In the genomic region with DNA sequence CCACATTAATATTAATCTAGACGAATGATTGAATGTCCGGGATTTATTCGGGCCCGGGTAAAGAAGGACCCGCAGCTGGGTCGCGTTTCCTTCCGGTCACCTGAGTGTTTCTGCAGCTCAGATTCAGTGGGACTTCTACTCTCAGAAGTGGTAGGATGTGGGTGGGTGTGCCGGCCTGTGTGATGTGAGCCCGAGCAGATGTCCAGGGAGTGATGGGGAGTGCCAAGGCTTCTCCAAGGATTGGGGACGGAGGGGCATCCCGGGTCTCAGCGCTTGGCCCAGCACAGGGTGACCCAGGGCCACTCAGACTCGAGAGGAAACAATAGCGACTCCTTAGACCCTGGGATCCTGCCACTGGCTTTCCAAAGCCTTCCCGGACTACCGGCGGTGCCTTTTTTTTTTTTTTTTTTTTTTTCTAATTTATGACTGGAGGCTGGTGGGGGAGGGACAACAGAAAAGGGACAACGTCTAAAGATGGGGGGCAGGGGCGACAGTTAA, we compare ENCODE assay signal across 9 mouse cellular contexts. TPM values are rescaled to one million over a fixed set of nuclear protein-coding genes. Genes with fewer than 3 reads are reported as not detected.
A peak's percentile ranks its signal among the peaks of the same experiment; 100 is the strongest.
DNase-seq lines count a peak whose midpoint lies in the region; ATAC-seq and TF ChIP-seq lines count a peak whose summit lies in the region.
"Had no signal": no experiment of that assay in that cellular context is flagged by ENCODE, and none has a peak within 500 bp of the region (broad histone marks: within the 10 kb centered on the region; RNA-seq: fewer than 3 reads in every experiment).

A gene (plus strand): TSS at position 497 of the 498 bp plus-strand sequence.

- no peak within 1 kb of the TSS for H3K27ac ChIP-seq in CH12.LX (ENCODE audit: insufficient read depth, low read depth)
- no peak within 1 kb of the TSS for H3K27ac ChIP-seq in ES-Bruce4 (ENCODE audit: insufficient read depth, low read length)
- no peak within 1 kb of the TSS for H3K27ac ChIP-seq in embryonic facial prominence, embryonic 14.5 days (replicated peaks; ENCODE audit: low read depth, low read length)
- no peak within 1 kb of the TSS for H3K27ac ChIP-seq in intestine, embryonic 15.5 days
- no peak within 1 kb of the TSS for H3K27ac ChIP-seq in liver, embryonic 16.5 days (ENCODE audit: low read length)

- no peaks in the 10 kb centered on the region for H3K36me3 ChIP-seq in CH12.LX (replicated peaks in 1 of 2; ENCODE audit: control insufficient read depth in 1 of 2, insufficient read depth in 1 of 2, low read length in 1 of 2)
- no peaks in the 10 kb centered on the region for H3K36me3 ChIP-seq in ES-Bruce4 (ENCODE audit: control insufficient read depth, insufficient read depth, low read length, poor library complexity, severe bottlenecking)
- H3K36me3 ChIP-seq in embryonic facial prominence, embryonic 14.5 days (ENCODE audit: control insufficient read depth, insufficient read depth, low read length): no peaks in the 10 kb centered on the region
- H3K36me3 ChIP-seq in intestine, embryonic 15.5 days: no peaks in the 10 kb centered on the region
- H3K36me3 ChIP-seq in liver, embryonic 16.5 days (ENCODE audit: control insufficient read depth, insufficient read depth): no peaks in the 10 kb centered on the region

- peak within 1 kb of the TSS; percentile 51 for H3K4me2 ChIP-seq in CH12.LX (ENCODE audit: insufficient read depth, low read depth, poor library complexity, severe bottlenecking)
- H3K4me2 ChIP-seq in embryonic facial prominence, embryonic 14.5 days (ENCODE audit: low read depth, low read length): peak within 1 kb of the TSS; percentile 99
- peak within 1 kb of the TSS; percentile 96 for H3K4me2 ChIP-seq in intestine, embryonic 15.5 days (replicated peaks)
- peak within 1 kb of the TSS; percentile 61 for H3K4me2 ChIP-seq in liver, embryonic 16.5 days (ENCODE audit: low read depth, low read length)

- no peak for TF ChIP-seq POLR2A in CH12.LX (IDR thresholded peaks at IDR 0.05; ENCODE audit: low read depth, low read length)
- TF ChIP-seq POLR2A in ES-Bruce4 (IDR thresholded peaks at IDR 0.05; ENCODE audit: insufficient read depth, low read length): no peak

- no peaks in the 10 kb centered on the region for H3K79me2 ChIP-seq in CH12.LX (replicated peaks; ENCODE audit: control insufficient read depth, extremely low read depth, insufficient read depth, poor library complexity, severe bottlenecking)

- H3K9ac ChIP-seq in CH12.LX (ENCODE audit: insufficient read depth, low read depth): no peak within 1 kb of the TSS
- H3K9ac ChIP-seq in ES-Bruce4 (ENCODE audit: low read depth, poor library complexity, severe bottlenecking): peak within 1 kb of the TSS; percentile 42
- H3K9ac ChIP-seq in embryonic facial prominence, embryonic 14.5 days (ENCODE audit: low read depth, low read length): peak within 1 kb of the TSS; percentile 64
- H3K9ac ChIP-seq in intestine, embryonic 15.5 days: peak within 1 kb of the TSS; percentile 48
- no peak within 1 kb of the TSS for H3K9ac ChIP-seq in liver, embryonic 16.5 days (ENCODE audit: low read depth, low read length)

- no peak for TF ChIP-seq EP300 in CH12.LX (IDR thresholded peaks at IDR 0.05; ENCODE audit: low read length)
- TF ChIP-seq EP300 in ES-Bruce4 (IDR thresholded peaks at IDR 0.05; ENCODE audit: insufficient read depth, low read depth, low read length): no peak

- TF ChIP-seq CTCF in CH12.LX (conservative IDR thresholded peaks at IDR 0.05 in 1 of 2, IDR thresholded peaks at IDR 0.05 in 1 of 2; ENCODE audit: low read depth in 2 of 2, low read length in 2 of 2) (no peak), ES-Bruce4 (IDR thresholded peaks at IDR 0.05; ENCODE audit: low read depth, low read length) (no peak)

- H3K27me3 ChIP-seq in CH12.LX (replicated peaks) (no peaks in the 10 kb centered on the region), ES-Bruce4 (ENCODE audit: control insufficient read depth, insufficient read depth, low read length, poor library complexity, severe bottlenecking) (peaks cover 14% of the 10 kb centered on the region)
- H3K27me3 ChIP-seq in embryonic facial prominence, embryonic 14.5 days (replicated peaks; ENCODE audit: control insufficient read depth, insufficient read depth, low read length): peaks cover 59% of the 10 kb centered on the region
- H3K27me3 ChIP-seq in intestine, embryonic 15.5 days (replicated peaks): peaks cover 33% of the 10 kb centered on the region
- H3K27me3 ChIP-seq in liver, embryonic 16.5 days (ENCODE audit: control insufficient read depth, insufficient read depth, low read depth, low read length): peaks cover 44% of the 10 kb centered on the region

- dilution Hi-C loops in CH12.LX (cut with MboI; ENCODE audit: extremely low pct_ligation_motif_present, extremely low pct_unique_long_range_greater_than_20kb, low sequenced_read_pairs): no loop called here

- H3K4me3 ChIP-seq in CH12.LX (replicated peaks in 1 of 3; ENCODE audit: low read depth in 2 of 3, low read length in 2 of 3, poor library complexity in 1 of 3): no peak within 1 kb of the TSS
- peak within 1 kb of the TSS; percentile 61 for H3K4me3 ChIP-seq in ES-Bruce4 (ENCODE audit: low read depth, low read length)
- H3K4me3 ChIP-seq in embryonic facial prominence, embryonic 14.5 days (ENCODE audit: low read depth, low read length): peak within 1 kb of the TSS; percentile 72
- peak within 1 kb of the TSS; percentile 63 for H3K4me3 ChIP-seq in intestine, embryonic 15.5 days (replicated peaks)
- H3K4me3 ChIP-seq in liver, embryonic 16.5 days (ENCODE audit: low read depth, low read length): peak within 1 kb of the TSS; percentile 51

- 1% methylated on average over 20 of the region's 20 CpGs for WGBS in embryonic facial prominence, embryonic 14.5 days
- WGBS in intestine, embryonic 15.5 days: 1% methylated on average over 20 of the region's 20 CpGs
- WGBS in liver, embryonic 16.5 days (ENCODE audit: insufficient replicate concordance): 2% methylated on average over 20 of the region's 20 CpGs

- no peak for TF ChIP-seq RAD21 in CH12.LX (IDR thresholded peaks at IDR 0.05; ENCODE audit: low read depth, low read length)

- peaks cover 5% of the 10 kb centered on the region for H3K9me3 ChIP-seq in CH12.LX (replicated peaks; ENCODE audit: low read length)
- no peaks in the 10 kb centered on the region for H3K9me3 ChIP-seq in ES-Bruce4 (replicated peaks; ENCODE audit: control insufficient read depth, insufficient read depth, low read length, poor library complexity, severe bottlenecking)
- no peaks in the 10 kb centered on the region for H3K9me3 ChIP-seq in embryonic facial prominence, embryonic 14.5 days (ENCODE audit: control insufficient read depth, low read length)
- H3K9me3 ChIP-seq in intestine, embryonic 15.5 days: no peaks in the 10 kb centered on the region
- H3K9me3 ChIP-seq in liver, embryonic 16.5 days (replicated peaks; ENCODE audit: control insufficient read depth, low read length): no peaks in the 10 kb centered on the region

- no peak for DNase-seq in CH12.LX (ENCODE audit: extremely low read depth)
- no peak for DNase-seq in embryonic facial prominence, embryonic 14.5 days (ENCODE audit: low spot score)
- DNase-seq in right cerebral cortex, postnatal 25 days: peak; percentile 68
- DNase-seq in adrenal gland, postnatal 4 days (ENCODE audit: low spot score in 2 of 2): no peak

- in situ Hi-C loops in CH12.LX (cut with MboI; ENCODE audit: low pct_ligation_motif_present, low pct_unique_long_range_greater_than_20kb, low sequenced_read_pairs): no loop called here

- H3K4me1 ChIP-seq in CH12.LX (ENCODE audit: control insufficient read depth in 1 of 2, insufficient read depth in 2 of 2): peaks cover 5 to 10% of the 10 kb centered on the region in 2 experiments; a peak in 3 of 4 replicates
- H3K4me1 ChIP-seq in ES-Bruce4 (ENCODE audit: control insufficient read depth, insufficient read depth, low read length): no peaks in the 10 kb centered on the region
- peaks cover 6% of the 10 kb centered on the region; the same call in 1 of the 2 replicates for H3K4me1 ChIP-seq in embryonic facial prominence, embryonic 14.5 days (ENCODE audit: control insufficient read depth, insufficient read depth, low read length)
- H3K4me1 ChIP-seq in intestine, embryonic 15.5 days (replicated peaks): peaks cover 6% of the 10 kb centered on the region; the same call in 1 of the 2 replicates
- H3K4me1 ChIP-seq in liver, embryonic 16.5 days (ENCODE audit: control insufficient read depth, low read depth, low read length): no peaks in the 10 kb centered on the region

- no peak; the same call in 1 of the 2 replicates for ATAC-seq in embryonic facial prominence, embryonic 14.5 days (ENCODE audit: low read depth)
- ATAC-seq in intestine, embryonic 15.5 days: peak; percentile 26; the same call in 1 of the 2 replicates
- no peak for ATAC-seq in liver, embryonic 16.5 days (ENCODE audit: low read depth)
- no peak for ATAC-seq in megakaryocyte-erythroid progenitor cell, adult 5-6 weeks (replicated peaks; ENCODE audit: low FRiP score, low TSS enrichment, poor library complexity, severe bottlenecking)

TF ChIP-seq in CH12.LX, 34 proteins besides CTCF, POLR2A, EP300 and RAD21:
- TF ChIP-seq CHD1 (IDR thresholded peaks at IDR 0.05; ENCODE audit: low read depth, low read length) (no peak), NELFE (IDR thresholded peaks at IDR 0.05; ENCODE audit: low read depth, low read length) (no peak), BHLHE40 (IDR thresholded peaks at IDR 0.05; ENCODE audit: low read depth, low read length) (0 out of 2 replicates have a peak, but pooled peaks have one; percentile 10)

RNA-seq across cellular contexts. Expression of the gene that starts here (rescaled TPM):
- total RNA-seq in CH12.LX (2012; rRNA removed) (0.80 and 1.6 TPM in 2 replicates), CH12.LX (2014; rRNA removed) (0.59 and 1.3 TPM in 2 replicates)
- polyA plus RNA-seq in CH12.LX (2012; ENCODE audit: insufficient read length, low read depth) (1.3 and 1.6 TPM in 2 replicates), ES-Bruce4 (2011; ENCODE audit: insufficient read depth, insufficient read length, low read depth, missing spikeins) (0.09 and 1.3 TPM in 2 replicates)
- 1.4 and 2.2 TPM in 2 replicates for polyA plus RNA-seq in embryonic facial prominence, embryonic 14.5 days (2014; fragmentation: Nextera tagmentation; extraction: Ambion mirVana)
- polyA plus RNA-seq in intestine, embryonic 15.5 days (2015; fragmentation: Nextera tagmentation; extraction: Ambion mirVana): 0.15 and 0.36 TPM in 2 replicates
- polyA plus RNA-seq in liver, embryonic 16.5 days (2015; fragmentation: Nextera tagmentation; extraction: Ambion mirVana): 0.78 and 1.5 TPM in 2 replicates
- total RNA-seq in megakaryocyte-erythroid progenitor cell, adult 5-6 weeks (2014; fragmentation: Nextera tagmentation): not detected in 2 replicates
- total RNA-seq in megakaryocyte-erythroid progenitor cell, adult 5-6 weeks (2017): not detected in 2 replicates
- 1 to 10 TPM in 1 of 2 experiments, under 1 TPM in 1; 0.45 to 1.6 TPM for total RNA-seq in adrenal gland, postnatal 4 days (2021)
- total RNA-seq: common myeloid progenitor, adult 5-6 weeks had no signal

Comparison
In these comparisons a context has a peak if more than half of its experiments do, and no peak if none do; other contexts are left out.
1. Peak in ATAC-seq, H3K4me3 ChIP-seq, H3K9ac ChIP-seq and H3K4me2 ChIP-seq in intestine, embryonic 15.5 days; RNA of the gene not detected or under 1 TPM.
2. H3K4me3 ChIP-seq: peak in ES-Bruce4 (single experiment), embryonic facial prominence, embryonic 14.5 days (single experiment) and liver, embryonic 16.5 days (single experiment); none in CH12.LX (0 of 3).
3. H3K9ac ChIP-seq: peak in ES-Bruce4 (single experiment) and embryonic facial prominence, embryonic 14.5 days (single experiment); none in CH12.LX (single experiment) and liver, embryonic 16.5 days (single experiment).
4. Peak in every context shown above with its lines, with median percentiles within 50 percentile points of each other: H3K4me2 ChIP-seq.